9 mouse cellular contexts compared by ENCODE assay signal in the genomic region with DNA sequence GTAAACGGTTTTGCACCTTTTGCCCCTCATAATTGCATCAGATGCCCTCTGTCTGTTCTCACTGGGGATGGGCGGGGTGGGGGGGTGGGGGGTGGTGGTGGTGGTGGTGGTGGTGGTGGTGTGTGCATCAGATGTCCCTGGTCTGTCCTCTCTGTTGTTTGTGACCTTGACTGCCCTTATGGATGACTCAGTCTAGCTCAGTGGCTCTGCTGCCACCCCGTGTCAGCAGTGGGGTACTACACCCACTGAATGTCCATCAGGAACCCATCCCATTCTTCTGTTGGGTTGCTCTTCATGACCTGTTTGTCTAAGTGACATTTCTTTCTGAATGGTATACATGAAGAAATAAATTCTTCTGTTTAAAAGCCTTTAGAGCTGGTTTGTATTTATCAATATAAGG. TPM values are rescaled to one million over a fixed set of nuclear protein-coding genes. Genes with fewer than 3 reads are reported as not detected.
DNase-seq lines count a peak whose midpoint lies in the region; ATAC-seq and TF ChIP-seq lines count a peak whose summit lies in the region.
"Had no signal": no experiment of that assay in that cellular context is flagged by ENCODE, and none has a peak within 500 bp of the region (broad histone marks: within the 10 kb centered on the region; RNA-seq: fewer than 3 reads in every experiment).

No protein-coding gene starts in this region.

- no peak overlapping the region for H3K27ac ChIP-seq in forebrain, embryonic 15.5 days (replicated peaks)
- H3K27ac ChIP-seq in liver, postnatal 0 days (ENCODE audit: low read depth): no peak overlapping the region; the same call in 1 of the 2 replicates
- H3K27ac ChIP-seq in olfactory bulb, adult 2 months (ENCODE audit: insufficient read depth, low read depth, low read length): no peak overlapping the region
- H3K27ac ChIP-seq: limb, embryonic 12.5 days had no signal

- no peak overlapping the region for H3K4me2 ChIP-seq in forebrain, embryonic 15.5 days (replicated peaks)
- H3K4me2 ChIP-seq in liver, postnatal 0 days (ENCODE audit: low read depth, low read length): no peak overlapping the region
- H3K4me2 ChIP-seq: limb, embryonic 12.5 days had no signal

- DNase-seq in ES-CJ7 (ENCODE audit: low read depth, low spot score): peak; percentile 91
- peak; percentile 84 to 88 for DNase-seq in heart, postnatal 14 days
- DNase-seq in kidney, postnatal 4 days: peak; percentile 81 to 85
- DNase-seq in liver, postnatal 0 days: peak; percentile 88
- DNase-seq in testis, postnatal 14 days (ENCODE audit: low spot score): peak; percentile 36

- H3K36me3 ChIP-seq in forebrain, embryonic 15.5 days: no peaks in the 10 kb centered on the region
- H3K36me3 ChIP-seq in liver, postnatal 0 days (replicated peaks; ENCODE audit: insufficient read depth, low read length): no peaks in the 10 kb centered on the region
- H3K36me3 ChIP-seq: limb, embryonic 12.5 days had no signal

- TF ChIP-seq POLR2A in olfactory bulb, adult 2 months (IDR thresholded peaks at IDR 0.05; ENCODE audit: insufficient read depth, low read depth, low read length): no peak

- no peak for TF ChIP-seq EP300 in liver, postnatal 0 days (IDR thresholded peaks at IDR 0.05; ENCODE audit: low read depth)

- TF ChIP-seq CTCF in liver, postnatal 0 days (IDR thresholded peaks at IDR 0.05; ENCODE audit: low read depth): peak; percentile 97
- peak; percentile 29; the same call in 1 of the 2 replicates for TF ChIP-seq CTCF in olfactory bulb, adult 2 months (IDR thresholded peaks at IDR 0.05; ENCODE audit: insufficient read depth, low read depth, low read length)

- no peaks in the 10 kb centered on the region for H3K27me3 ChIP-seq in forebrain, embryonic 15.5 days
- H3K27me3 ChIP-seq in liver, postnatal 0 days (ENCODE audit: insufficient read depth, low read length): no peaks in the 10 kb centered on the region
- H3K27me3 ChIP-seq: limb, embryonic 12.5 days had no signal

- H3K4me3 ChIP-seq in forebrain, embryonic 15.5 days: no peak overlapping the region
- no peak overlapping the region for H3K4me3 ChIP-seq in liver, postnatal 0 days (ENCODE audit: low read depth, low read length)
- no peak overlapping the region for H3K4me3 ChIP-seq in olfactory bulb, adult 2 months (ENCODE audit: insufficient read depth, low read depth, low read length)
- H3K4me3 ChIP-seq: limb, embryonic 12.5 days had no signal

- H3K9ac ChIP-seq in forebrain, embryonic 15.5 days (replicated peaks): no peak overlapping the region
- H3K9ac ChIP-seq in liver, postnatal 0 days (replicated peaks): no peak overlapping the region
- H3K9ac ChIP-seq: limb, embryonic 12.5 days had no signal

- ATAC-seq in cerebellum, adult (ENCODE audit: insufficient number of reproducible peaks, low FRiP score, low TSS enrichment): peak; percentile 57; the same call in 1 of the 2 replicates
- peak; percentile 61; the same call in 1 of the 2 replicates for ATAC-seq in forebrain, embryonic 15.5 days (replicated peaks)
- peak; percentile 87 for ATAC-seq in liver, postnatal 0 days

- 22% methylated on average over 3 of the region's 3 CpGs for WGBS in forebrain, embryonic 15.5 days
- 17% methylated on average over 3 of the region's 3 CpGs for WGBS in liver, postnatal 0 days (ENCODE audit: insufficient replicate concordance)
- WGBS in olfactory bulb, adult 2 months: 17% methylated on average over 3 of the region's 3 CpGs

- H3K9me3 ChIP-seq in forebrain, embryonic 15.5 days: no peaks in the 10 kb centered on the region
- no peaks in the 10 kb centered on the region for H3K9me3 ChIP-seq in liver, postnatal 0 days (ENCODE audit: low read length)
- H3K9me3 ChIP-seq: limb, embryonic 12.5 days had no signal

- intact Hi-C loops in heart, postnatal 14 days (cut with DNase I): loop anchor here (1.0 to 5.0 kb wide), 3 partner anchors 43 to 139 kb away; a partner anchor contains a TSS

- no peaks in the 10 kb centered on the region for H3K4me1 ChIP-seq in forebrain, embryonic 15.5 days
- peaks cover 7% of the 10 kb centered on the region; the same call in 1 of the 2 replicates for H3K4me1 ChIP-seq in liver, postnatal 0 days (ENCODE audit: insufficient read depth)
- peaks cover 5% of the 10 kb centered on the region for H3K4me1 ChIP-seq in olfactory bulb, adult 2 months (ENCODE audit: control insufficient read depth, insufficient read depth, low read length)
- H3K4me1 ChIP-seq: limb, embryonic 12.5 days had no signal

RNA-seq across cellular contexts. Expression of a gene that starts 43.3 kb away (rescaled TPM):
- polyA plus RNA-seq in forebrain, embryonic 15.5 days (2015; fragmentation: Nextera tagmentation; extraction: Ambion mirVana): 6.6 and 8.2 TPM in 2 replicates
- 10 to 100 TPM; 49.9 to 50.0 TPM for total RNA-seq in heart, postnatal 14 days (2021)
- polyA plus RNA-seq in liver, postnatal 0 days (2015; fragmentation: Nextera tagmentation; extraction: Ambion mirVana): 2.0 and 2.3 TPM in 2 replicates
- not detected in 2 replicates for polyA plus RNA-seq in olfactory bulb, adult 2 months (2012; ENCODE audit: insufficient read depth, insufficient read length, low replicate concordance, missing spikeins)

Comparison
In these comparisons a context has a peak if more than half of its experiments do, and no peak if none do; other contexts are left out.
1. DNase-seq: peak in every context shown above with its lines; median percentile 91 in ES-CJ7; 88 in liver, postnatal 0 days; 86 in heart, postnatal 14 days; 83 in kidney, postnatal 4 days; 36 in testis, postnatal 14 days.